Mouse (Mus musculus): Measurements from ENCODE around the gene Npnt.

Npnt gene

GRCm38 (mm10) chr3:132940181-132940990 is 9.7 kb downstream of the Npnt start:
- DNase-seq (ENCODE audit: low read depth, low spot score): no peak

- DNase-seq (ENCODE audit: low read depth, low spot score): no peak
Observed at GRCm38 (mm10) chr3:132939006-132939405, 11.1 kb downstream of the Npnt start.

GRCm38 (mm10) chr3:132934649-132935048 is 15.4 kb downstream of the Npnt start:
- DNase-seq (ENCODE audit: low read depth, low spot score): no peak

- DNase-seq (ENCODE audit: low read depth, low spot score): no peak
Observed at GRCm38 (mm10) chr3:132931526-132931925, 18.6 kb downstream of the Npnt start.

- DNase-seq (ENCODE audit: low read depth, low spot score): no peak
Observed at GRCm38 (mm10) chr3:132929866-132930265, 20.2 kb downstream of the Npnt start.

- no peak for DNase-seq (ENCODE audit: low read depth, low spot score)
Observed at GRCm38 (mm10) chr3:132928186-132928585, 21.9 kb downstream of the Npnt start.

GRCm38 (mm10) chr3:132919798-132920197 is 30.3 kb downstream of the Npnt start:
- no peak for DNase-seq (ENCODE audit: low read depth, low spot score)

- DNase-seq (ENCODE audit: low read depth, low spot score): no peak
Observed at GRCm38 (mm10) chr3:132919240-132919639, 30.9 kb downstream of the Npnt start.

GRCm38 (mm10) chr3:132917356-132918090 is 32.6 kb downstream of the Npnt start:
- no peak for DNase-seq (ENCODE audit: low read depth, low spot score)

GRCm38 (mm10) chr3:132915661-132916060 is 34.4 kb downstream of the Npnt start:
- DNase-seq (ENCODE audit: low read depth, low spot score): no peak

- no peak for DNase-seq (ENCODE audit: low read depth, low spot score)
Observed at GRCm38 (mm10) chr3:132912420-132912819, 37.7 kb downstream of the Npnt start.

GRCm38 (mm10) chr3:132911716-132912115 is 38.4 kb downstream of the Npnt start:
- no peak for DNase-seq (ENCODE audit: low read depth, low spot score)

- DNase-seq (ENCODE audit: low read depth, low spot score): no peak
Observed at GRCm38 (mm10) chr3:132910727-132911126, 39.4 kb downstream of the Npnt start.

- no peak for DNase-seq (ENCODE audit: low read depth, low spot score)
Observed at GRCm38 (mm10) chr3:132909736-132910135, 40.4 kb downstream of the Npnt start.

GRCm38 (mm10) chr3:132907506-132908203 is 42.4 kb downstream of the Npnt start:
- DNase-seq (ENCODE audit: low read depth, low spot score): no peak

GRCm38 (mm10) chr3:132905224-132905930 is 44.7 kb downstream of the Npnt start:
- DNase-seq (ENCODE audit: low read depth, low spot score): no peak

- DNase-seq (ENCODE audit: low read depth, low spot score): no peak
Observed at GRCm38 (mm10) chr3:132903386-132903785, 46.7 kb downstream of the Npnt start.

GRCm38 (mm10) chr3:132902921-132903320 is 47.2 kb downstream of the Npnt start:
- no peak for DNase-seq (ENCODE audit: low read depth, low spot score)

- no peak for DNase-seq (ENCODE audit: low read depth, low spot score)
Observed at GRCm38 (mm10) chr3:132902206-132902605, 47.9 kb downstream of the Npnt start.

GRCm38 (mm10) chr3:132897891-132898290 is 52.2 kb downstream of the Npnt start:
- DNase-seq (ENCODE audit: low read depth, low spot score): no peak

- no peak for DNase-seq (ENCODE audit: low read depth, low spot score)
Observed at GRCm38 (mm10) chr3:132897390-132897789, 52.7 kb downstream of the Npnt start.

GRCm38 (mm10) chr3:132894086-132894485 is 56.0 kb downstream of the Npnt start:
- no peak for DNase-seq (ENCODE audit: low read depth, low spot score)
